Mouse (Mus musculus): ENCODE measurements around the gene Wdr95.

Gene Wdr95

GRCm38 (mm10) chr5:149582642-149583262, 54.3 kb downstream of the Wdr95 start:
- DNase-seq (ENCODE audit: low spot score): no peak

- no peak for DNase-seq (ENCODE audit: low spot score)
Measured at GRCm38 (mm10) chr5:149583507-149583906, 55.0 kb downstream of the Wdr95 start.

- DNase-seq (ENCODE audit: low spot score): no peak
Measured at GRCm38 (mm10) chr5:149584154-149584655, 55.7 kb downstream of the Wdr95 start.

- no peak for DNase-seq (ENCODE audit: low spot score)
Measured at GRCm38 (mm10) chr5:149585231-149585630, 56.8 kb downstream of the Wdr95 start.

GRCm38 (mm10) chr5:149585910-149586309, 57.4 kb downstream of the Wdr95 start:
- no peak for DNase-seq (ENCODE audit: low spot score)

GRCm38 (mm10) chr5:149587327-149587895, 58.9 kb downstream of the Wdr95 start:
- DNase-seq (ENCODE audit: low spot score): no peak

GRCm38 (mm10) chr5:149588814-149589534, 60.5 kb downstream of the Wdr95 start:
- no peak for DNase-seq (ENCODE audit: low spot score)

- DNase-seq (ENCODE audit: low spot score): no peak
Measured at GRCm38 (mm10) chr5:149589932-149590331, 61.5 kb downstream of the Wdr95 start.

GRCm38 (mm10) chr5:149594215-149594614, 65.7 kb downstream of the Wdr95 start:
- no peak for DNase-seq (ENCODE audit: low spot score)

- no peak for DNase-seq (ENCODE audit: low spot score)
Measured at GRCm38 (mm10) chr5:149597351-149597750, 68.9 kb downstream of the Wdr95 start.

GRCm38 (mm10) chr5:149601996-149602395, 73.5 kb downstream of the Wdr95 start:
- DNase-seq (ENCODE audit: low spot score): no peak

- DNase-seq (ENCODE audit: low spot score): no peak
Measured at GRCm38 (mm10) chr5:149603241-149603640, 74.8 kb downstream of the Wdr95 start.

- DNase-seq (ENCODE audit: low spot score): no peak
Measured at GRCm38 (mm10) chr5:149607083-149607720, 78.7 kb downstream of the Wdr95 start.

GRCm38 (mm10) chr5:149611476-149612164, 83.1 kb downstream of the Wdr95 start:
- peak; percentile 50 for DNase-seq (ENCODE audit: low spot score)

- no peak for DNase-seq (ENCODE audit: low spot score)
Measured at GRCm38 (mm10) chr5:149612165-149612518, 83.7 kb downstream of the Wdr95 start.

GRCm38 (mm10) chr5:149612740-149613139, 84.3 kb downstream of the Wdr95 start:
- peak; percentile 54 for DNase-seq (ENCODE audit: low spot score)

- DNase-seq (ENCODE audit: low spot score): no peak
Measured at GRCm38 (mm10) chr5:149616138-149616537, 87.7 kb downstream of the Wdr95 start.

GRCm38 (mm10) chr5:149616817-149617216, 88.3 kb downstream of the Wdr95 start:
- DNase-seq (ENCODE audit: low spot score): no peak

GRCm38 (mm10) chr5:149617776-149618425, 89.4 kb downstream of the Wdr95 start:
- DNase-seq (ENCODE audit: low spot score): no peak

GRCm38 (mm10) chr5:149622152-149622551, 93.7 kb downstream of the Wdr95 start:
- DNase-seq (ENCODE audit: low spot score): no peak

- no peak for DNase-seq (ENCODE audit: low spot score)
Measured at GRCm38 (mm10) chr5:149622644-149623043, 94.2 kb downstream of the Wdr95 start.
